Mouse (Mus musculus) embryonic stem cell, embryonic (primary cell): Measurements from ENCODE around the gene Trib3.

Experiments
- CTCF ChIA-PET, 4 experiments: fragments of 300-600 bp in 2 of 4; fragments of 350-600 bp in 2 of 4; sonication (Branson Sonifier 250); formaldehyde crosslinking; loops; one replicate each; lab custom pipeline; 2022; ENCODE audit warnings: inconsistent platforms in 2 of 4; lab: Charles Lee
- POLR2A ChIA-PET, 4 experiments: fragments of 300-600 bp in 2 of 4; fragments of 350-600 bp in 2 of 4; sonication (Branson Sonifier 250); formaldehyde crosslinking; loops; one replicate each; lab custom pipeline; 2022; ENCODE audit warnings: antibody characterized with exemption in 4 of 4, inconsistent platforms in 1 of 4; lab: Charles Lee

The Trib3 gene

DNA sequence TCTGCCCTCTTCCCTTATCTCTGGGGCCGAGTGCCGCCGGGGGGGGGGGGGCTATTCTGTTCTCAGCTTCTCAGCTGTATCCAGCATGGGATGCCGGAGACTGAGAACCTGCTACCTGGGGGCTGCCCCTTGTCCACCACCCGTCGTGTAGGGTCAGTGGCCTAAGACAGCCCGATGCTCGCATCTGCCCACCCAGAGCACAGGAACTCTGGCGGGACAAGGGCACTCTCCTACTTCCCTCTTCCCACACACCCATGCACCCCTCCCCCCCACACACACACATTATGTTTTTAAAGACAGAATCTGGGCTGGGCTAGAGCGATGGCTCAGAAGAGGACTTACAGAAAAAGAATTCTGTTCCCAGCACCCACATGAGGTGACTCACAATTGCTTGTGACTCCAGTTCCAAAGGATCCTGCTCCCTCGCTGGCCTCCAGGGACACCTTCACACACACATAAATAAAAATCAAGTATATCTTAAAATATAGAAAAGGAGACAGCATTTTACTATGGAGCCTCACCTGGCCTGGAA lies 8.5 kb downstream of the Trib3 start:
- ChIA-PET POLR2A (interaction anchor here in 3 of 4 experiments (0.6 to 8.8 kb wide), 8 partner anchors 7 to 151 kb away, joined by 3 to 197 read pairs (median 20); partner anchors contain the start of genes Trib3 (in 3 of the 3) and Tbc1d20 (in 1 of the 3)), CTCF (interaction anchor here in 1 of 4 experiments (0.6 kb wide), 1 partner anchor 8 kb away, joined by 3 read pairs; the partner anchor contains the start of gene Trib3)

- ChIA-PET POLR2A (interaction anchor here (0.6 to 8.8 kb wide), 18 partner anchors 9 to 159 kb away, joined by 3 to 197 read pairs (median 10); partner anchors contain the start of genes Trib3 (in 4 of the 4) and Tbc1d20 (in 1 of the 4)), CTCF (interaction anchor here in 3 of 4 experiments (0.6 to 3.8 kb wide), 11 partner anchors 10 to 430 kb away, joined by 3 to 27 read pairs (median 3); partner anchors contain the start of gene Trib3 (in 3 of the 3))
These were observed 10.4 kb downstream of the Trib3 start for GRCm38 (mm10) chr2:152333345-152334006.

DNA sequence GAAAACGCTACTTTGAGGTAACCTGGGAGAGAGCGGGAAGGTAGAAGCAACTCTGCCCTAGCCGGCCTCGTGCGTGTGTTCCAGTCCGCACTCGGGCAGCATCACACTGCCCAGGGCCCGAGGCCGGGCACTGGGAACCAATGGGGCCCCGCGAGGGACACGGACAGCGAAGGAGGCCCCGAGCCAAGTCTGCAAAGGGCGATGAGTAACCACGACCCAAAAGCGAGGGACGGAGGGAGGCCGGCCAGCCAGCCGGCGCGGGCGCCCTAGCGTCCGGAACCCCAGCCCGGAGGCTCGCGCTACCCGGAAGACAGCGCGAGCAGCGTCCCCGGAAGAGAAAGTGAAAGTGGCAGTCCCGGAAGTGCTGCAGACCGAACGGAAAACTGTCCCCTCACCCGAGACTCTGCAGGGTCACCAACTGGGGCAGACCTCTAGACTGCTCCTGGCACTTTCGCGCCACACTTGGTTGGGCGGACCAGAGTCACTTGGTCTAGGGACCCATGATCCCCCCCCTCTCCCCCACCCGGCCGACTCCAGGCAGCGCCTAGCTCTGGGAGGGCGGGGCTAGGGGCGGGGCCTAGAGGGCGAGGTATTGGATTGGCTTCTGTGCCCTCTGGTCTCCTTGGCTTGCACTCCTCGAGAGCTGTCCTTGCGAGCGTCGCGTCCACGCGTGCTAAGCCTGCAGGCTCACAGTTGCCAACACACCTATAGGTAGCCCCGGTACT lies 11.6 kb downstream of the Trib3 start, which contains the start of gene Rbck1:
Rbck1 (minus strand) TSS at position 553 of the 725 bp plus-strand sequence.
- ChIA-PET CTCF (interaction anchor here (0.6 to 3.8 kb wide), 14 partner anchors 11 to 808 kb away, joined by 3 to 27 read pairs (median 4); partner anchors contain the start of genes Trib3 (in 3 of the 4) and Tbc1d20 (in 1 of the 4)), POLR2A (interaction anchor here (0.5 to 8.8 kb wide), 37 partner anchors 9 to 485 kb away, joined by 3 to 197 read pairs (median 4); partner anchors contain the start of genes Trib3 (in 4 of the 4), Tbc1d20 (in 2 of the 4) and Tcf15 (in 1 of the 4))

DNA sequence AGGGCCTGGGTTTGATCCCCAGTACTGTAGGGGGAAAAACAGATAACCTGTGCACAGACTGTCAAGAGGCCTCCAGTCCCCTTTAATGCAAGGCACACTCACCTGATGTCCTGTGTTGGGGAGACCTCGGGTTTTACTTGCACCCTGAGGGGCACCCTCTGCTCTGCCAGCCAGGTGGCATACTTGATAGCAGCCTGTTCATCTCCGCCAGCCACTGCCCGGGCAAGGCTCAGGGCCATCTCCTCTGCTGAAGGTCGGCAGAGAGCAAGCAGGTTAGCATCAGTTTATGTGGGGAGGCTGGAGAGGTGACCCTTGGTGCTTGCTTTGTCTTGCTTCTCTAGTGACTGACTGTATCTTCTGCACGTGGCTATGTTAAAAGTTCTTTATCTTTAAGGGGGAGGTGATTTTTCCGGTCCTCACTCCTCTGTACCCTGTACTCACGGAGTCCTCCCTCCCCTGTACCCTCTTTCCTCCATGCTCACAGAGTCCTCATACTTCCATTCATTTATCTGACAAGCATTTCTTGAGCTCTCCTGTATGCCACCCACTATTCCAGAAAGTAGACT lies 12.9 kb downstream of the Trib3 start:
- ChIA-PET POLR2A (interaction anchor here in 3 of 4 experiments (0.6 to 8.8 kb wide), 20 partner anchors 8 to 392 kb away, joined by 3 to 197 read pairs (median 11); partner anchors contain the start of genes Trib3 (in 3 of the 3) and Tbc1d20 (in 2 of the 3)), CTCF (no interaction called here)

DNA sequence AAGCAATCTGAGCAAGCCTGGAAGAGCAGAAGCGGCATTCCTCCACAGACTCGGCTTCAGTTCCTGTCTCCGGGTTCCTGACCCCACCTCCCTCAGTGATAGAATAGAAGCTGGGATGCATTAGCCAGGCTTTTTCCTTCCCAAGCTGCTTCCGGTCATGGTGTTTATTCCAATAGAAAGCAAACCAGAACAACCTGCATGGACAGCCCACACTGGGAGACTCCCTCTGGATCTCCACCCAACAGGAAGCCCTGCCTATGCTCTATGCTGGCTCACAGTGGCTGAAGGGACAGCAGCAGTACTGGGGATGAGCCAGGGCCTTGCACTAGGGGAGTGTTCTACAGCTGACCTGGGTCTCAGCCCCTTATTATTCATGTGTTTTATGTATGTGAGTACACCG lies 15.9 kb downstream of the Trib3 start:
- POLR2A ChIA-PET = interaction anchor here in 3 of 4 experiments (0.6 to 8.8 kb wide), 8 partner anchors 10 to 139 kb away, joined by 3 to 197 read pairs (median 4); partner anchors contain the start of gene Trib3 (in 2 of the 3)
- CTCF ChIA-PET = interaction anchor here in 1 of 4 experiments (0.7 to 0.9 kb wide), 2 partner anchors 16 to 38 kb away, joined by 3 read pairs; partner anchors contain the start of gene Trib3

GRCm38 (mm10) chr2:152326654-152327053 lies 17.2 kb downstream of the Trib3 start:
- POLR2A ChIA-PET = interaction anchor here in 1 of 4 experiments (1.1 to 3.1 kb wide), 2 partner anchors 17 to 65 kb away, joined by 3 to 11 read pairs; partner anchors contain the start of gene Trib3

GRCm38 (mm10) chr2:152326157-152326556 lies 17.7 kb downstream of the Trib3 start:
- CTCF ChIA-PET = interaction anchor here in 2 of 4 experiments (0.9 to 1.4 kb wide), 3 partner anchors 18 to 278 kb away, joined by 3 read pairs; partner anchors contain the start of genes Defb36 (in 1 of the 2) and Trib3 (in 1 of the 2)
- POLR2A ChIA-PET = interaction anchor here in 2 of 4 experiments (0.9 to 3.1 kb wide), 8 partner anchors 11 to 65 kb away, joined by 3 to 11 read pairs (median 5); partner anchors contain the start of gene Trib3 (in 2 of the 2)

More at GRCm38 (mm10) chr2:152326654-152327053, 17.2 kb downstream of the Trib3 start:
- CTCF ChIA-PET = interaction anchor here in 1 of 4 experiments (1.1 to 1.4 kb wide), 2 partner anchors 17 to 278 kb away, joined by 3 read pairs; partner anchors contain the start of genes Defb36 and Trib3

GRCm38 (mm10) chr2:152324842-152325241 lies 19.0 kb downstream of the Trib3 start:
- ChIA-PET POLR2A (interaction anchor here in 1 of 4 experiments (0.5 to 3.1 kb wide), 8 partner anchors 10 to 80 kb away, joined by 3 to 11 read pairs (median 4); partner anchors contain the start of gene Trib3), CTCF (interaction anchor here in 1 of 4 experiments (0.7 kb wide), 1 partner anchor 19 kb away, joined by 3 read pairs; the partner anchor contains the start of gene Trib3)

GRCm38 (mm10) chr2:152323971-152324370 lies 19.9 kb downstream of the Trib3 start:
- ChIA-PET CTCF (no interaction called here), POLR2A (interaction anchor here in 2 of 4 experiments (0.6 to 2.5 kb wide), 8 partner anchors 8 to 25 kb away, joined by 3 to 10 read pairs (median 4); partner anchors contain the start of genes Rbck1 (in 1 of the 2) and Trib3 (in 1 of the 2))

DNA sequence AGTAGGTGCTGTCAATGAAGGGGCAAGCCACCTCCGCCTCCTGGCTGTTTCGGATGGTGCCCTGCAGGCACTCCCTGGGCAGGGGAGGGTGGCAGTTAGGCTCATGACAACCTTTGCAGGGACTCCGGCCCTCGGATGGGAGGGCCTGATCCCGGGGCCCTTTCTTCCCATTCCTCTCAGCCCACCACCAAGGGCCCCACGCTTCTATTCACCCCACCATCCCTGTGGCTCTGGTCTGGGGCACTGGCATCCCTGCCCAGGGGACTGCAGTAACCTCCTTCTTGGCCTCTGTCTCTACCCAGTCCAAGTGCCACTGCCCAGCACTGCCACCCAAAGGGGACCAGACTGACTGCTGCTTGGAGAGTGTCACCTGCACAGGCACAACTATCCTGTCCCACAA lies 21.6 kb downstream of the Trib3 start:
- ChIA-PET POLR2A (interaction anchor here in 3 of 4 experiments (1.2 to 5.7 kb wide), 15 partner anchors 9 to 86 kb away, joined by 3 to 39 read pairs (median 7); partner anchors contain the start of genes Tbc1d20 (in 2 of the 3) and Trib3 (in 2 of the 3)), CTCF (interaction anchor here in 2 of 4 experiments (0.5 to 2.6 kb wide), 5 partner anchors 18 to 41 kb away, joined by 3 to 24 read pairs (median 4); partner anchors contain the start of gene Trib3 (in 1 of the 2))

- ChIA-PET CTCF (interaction anchor here in 2 of 4 experiments (0.6 to 2.6 kb wide), 4 partner anchors 22 to 42 kb away, joined by 3 to 24 read pairs (median 6); partner anchors contain the start of gene Trib3 (in 1 of the 2)), POLR2A (interaction anchor here (0.5 to 5.7 kb wide), 19 partner anchors 8 to 85 kb away, joined by 3 to 39 read pairs (median 5); partner anchors contain the start of genes Tbc1d20 (in 2 of the 4), Trib3 (in 2 of the 4) and Rbck1 (in 1 of the 4))
These were observed 22.3 kb downstream of the Trib3 start for GRCm38 (mm10) chr2:152321558-152321957.

- ChIA-PET POLR2A (interaction anchor here in 2 of 4 experiments (1.4 to 2.0 kb wide), 2 partner anchors 21 to 27 kb away, joined by 3 to 7 read pairs; partner anchors contain the start of gene Trib3 (in 1 of the 2)), CTCF (no interaction called here)
These were observed 26.8 kb downstream of the Trib3 start for GRCm38 (mm10) chr2:152317054-152317453.

- ChIA-PET POLR2A (interaction anchor here (0.7 to 6.4 kb wide), 11 partner anchors 8 to 60 kb away, joined by 3 to 49 read pairs (median 3); partner anchors contain the start of genes Trib3 (in 3 of the 4) and Tbc1d20 (in 1 of the 4)), CTCF (interaction anchor here in 1 of 4 experiments (0.5 to 3.8 kb wide), 3 partner anchors 30 to 431 kb away, joined by 3 to 15 read pairs (median 4); partner anchors contain the start of gene Trib3)
These were observed 29.9 kb downstream of the Trib3 start for GRCm38 (mm10) chr2:152313926-152314325.

DNA sequence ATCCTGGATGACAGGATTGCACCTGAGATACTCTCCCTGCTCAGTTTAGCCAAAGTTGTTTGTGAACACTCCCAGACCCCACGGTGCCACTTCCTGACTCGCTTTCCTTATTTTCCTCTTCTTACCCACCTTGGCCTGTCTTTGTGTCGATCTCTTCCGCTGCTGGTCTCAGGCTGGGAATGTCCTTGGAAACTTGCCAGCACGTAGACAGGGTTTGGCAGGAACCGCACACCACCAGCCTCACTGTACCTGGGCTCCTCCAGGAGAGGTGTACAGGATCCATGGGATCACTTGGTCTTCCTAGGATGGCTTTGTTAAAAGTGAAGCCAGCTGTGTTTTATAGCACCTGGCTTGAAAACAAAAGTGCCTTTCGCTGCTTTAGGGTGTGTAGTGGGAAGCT lies 30.8 kb downstream of the Trib3 start:
- ChIA-PET POLR2A (interaction anchor here (0.8 to 6.4 kb wide), 17 partner anchors 9 to 59 kb away, joined by 3 to 49 read pairs (median 5); partner anchors contain the start of genes Trib3 (in 3 of the 4) and Tbc1d20 (in 2 of the 4)), CTCF (interaction anchor here in 1 of 4 experiments (0.9 to 3.8 kb wide), 4 partner anchors 31 to 116 kb away, joined by 3 to 15 read pairs (median 4); partner anchors contain the start of gene Trib3)

DNA sequence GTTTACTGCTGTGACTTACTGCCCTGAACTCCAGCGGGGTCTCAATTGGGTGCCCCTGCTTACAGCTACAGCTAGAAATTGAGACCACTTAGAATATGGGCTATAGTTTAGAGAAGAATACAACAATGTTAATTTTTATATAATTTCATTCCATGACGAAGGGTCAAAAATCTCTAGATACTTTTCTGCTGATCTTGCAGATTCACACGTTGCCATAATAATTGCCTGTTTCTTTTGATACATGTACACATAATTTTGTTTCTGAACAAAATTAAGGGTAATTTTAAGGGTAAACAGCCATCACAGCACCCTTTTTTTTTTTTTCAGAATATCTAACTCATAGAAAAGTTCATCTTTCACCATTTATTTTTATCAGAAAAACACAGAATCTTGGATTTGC lies 36.6 kb downstream of the Trib3 start:
- CTCF ChIA-PET = no interaction called here
- POLR2A ChIA-PET = interaction anchor here in 2 of 4 experiments (0.7 to 2.4 kb wide), 9 partner anchors 9 to 43 kb away, joined by 3 to 11 read pairs (median 4); partner anchors contain the start of gene Tbc1d20 (in 1 of the 2)

DNA sequence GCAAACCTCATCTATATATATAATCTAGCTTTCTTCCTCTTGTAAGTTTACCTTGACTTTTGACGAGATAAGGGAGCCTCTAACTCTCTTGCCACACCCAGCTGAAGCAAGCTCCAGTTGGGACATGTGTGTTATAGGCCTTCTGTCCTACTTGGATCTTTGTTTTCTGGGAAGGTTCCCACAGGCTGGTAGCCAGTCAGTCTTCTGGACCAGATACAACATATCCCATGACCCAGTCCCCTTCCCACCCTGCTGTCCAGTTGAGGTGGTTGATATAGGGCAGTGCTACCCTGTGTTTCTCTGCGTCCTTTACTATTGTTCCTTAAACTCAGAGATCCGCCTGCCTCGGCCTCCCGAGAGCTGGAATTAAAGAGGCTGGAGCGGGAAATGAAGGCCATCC lies 38.4 kb downstream of the Trib3 start:
- ChIA-PET CTCF (no interaction called here), POLR2A (interaction anchor here in 1 of 4 experiments (2.4 kb wide), 1 partner anchor 12 kb away, joined by 11 read pairs; the partner anchor contains the start of gene Tbc1d20)
